Mouse (Mus musculus) C2C12 (cell line): ENCODE results near the gene Ppp4r1.

ENCODE experiments used
- CTCF ChIP-seq: IDR thresholded peaks from one replicate; pipeline ENCODE4 v1.5.1; 2011; ENCODE audit not compliant: control insufficient read depth, insufficient read depth, insufficient read length
- MYOG ChIP-seq: IDR thresholded peaks from one replicate; pipeline ENCODE4 v1.6.1; 2011; ENCODE audit not compliant: control insufficient read depth, insufficient read length; ENCODE audit errors: extremely low read depth

GRCm38 (mm10) chr17:65857617-65858016, 75.2 kb downstream of the Ppp4r1 start:
- TF ChIP-seq CTCF (no peak), MYOG (no peak)
